Mouse (Mus musculus) heart, postnatal 4 days (tissue): ENCODE measurements around the gene Apom. TPM values are rescaled to one million over a fixed set of nuclear protein-coding genes. Genes with fewer than 3 reads are reported as not detected.

Experiments used
- DNase-seq: peaks from one replicate; pipeline ENCODE4 v3.0.0; 2021
- total RNA-seq, 2 experiments: library from RNA; stranded (reverse); gene quantifications; 2 replicates each; pipeline ENCODE4 v1.2.3; 2021

The Apom gene
- total RNA-seq, 2 experiments from 2014 or later, result not detected

GRCm38 (mm10) chr17:35158850-35159593, 27.2 kb upstream of the Apom start:
- DNase-seq, result no peak

DNA sequence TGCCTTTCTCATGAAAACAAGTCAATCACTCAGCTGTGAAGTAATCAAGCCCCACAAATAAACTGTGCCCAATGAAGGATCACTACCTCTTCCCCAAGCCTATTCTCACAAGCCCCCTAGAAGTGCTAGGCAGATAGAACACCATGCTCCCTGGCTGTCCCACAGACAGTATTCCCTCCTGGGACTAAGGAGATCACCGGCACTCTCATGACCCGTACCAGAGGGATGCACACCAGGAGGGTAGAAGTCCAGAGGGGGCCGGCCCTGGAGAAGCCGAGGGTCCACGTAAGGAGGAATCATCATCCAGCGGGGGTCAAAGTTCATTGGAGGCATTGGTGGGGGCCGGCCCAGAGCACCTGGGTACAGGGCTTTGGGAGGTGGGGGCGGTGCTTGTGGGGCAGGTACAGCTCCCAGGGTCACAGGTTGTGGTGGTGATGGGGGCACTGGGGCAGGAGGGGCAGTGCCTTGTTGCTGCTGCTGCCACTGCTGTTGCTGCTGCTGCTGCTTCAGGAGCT, 25.9 kb upstream of the Apom start:
- no peak for DNase-seq

GRCm38 (mm10) chr17:35157254-35157653, 25.4 kb upstream of the Apom start:
- no peak for DNase-seq

DNA sequence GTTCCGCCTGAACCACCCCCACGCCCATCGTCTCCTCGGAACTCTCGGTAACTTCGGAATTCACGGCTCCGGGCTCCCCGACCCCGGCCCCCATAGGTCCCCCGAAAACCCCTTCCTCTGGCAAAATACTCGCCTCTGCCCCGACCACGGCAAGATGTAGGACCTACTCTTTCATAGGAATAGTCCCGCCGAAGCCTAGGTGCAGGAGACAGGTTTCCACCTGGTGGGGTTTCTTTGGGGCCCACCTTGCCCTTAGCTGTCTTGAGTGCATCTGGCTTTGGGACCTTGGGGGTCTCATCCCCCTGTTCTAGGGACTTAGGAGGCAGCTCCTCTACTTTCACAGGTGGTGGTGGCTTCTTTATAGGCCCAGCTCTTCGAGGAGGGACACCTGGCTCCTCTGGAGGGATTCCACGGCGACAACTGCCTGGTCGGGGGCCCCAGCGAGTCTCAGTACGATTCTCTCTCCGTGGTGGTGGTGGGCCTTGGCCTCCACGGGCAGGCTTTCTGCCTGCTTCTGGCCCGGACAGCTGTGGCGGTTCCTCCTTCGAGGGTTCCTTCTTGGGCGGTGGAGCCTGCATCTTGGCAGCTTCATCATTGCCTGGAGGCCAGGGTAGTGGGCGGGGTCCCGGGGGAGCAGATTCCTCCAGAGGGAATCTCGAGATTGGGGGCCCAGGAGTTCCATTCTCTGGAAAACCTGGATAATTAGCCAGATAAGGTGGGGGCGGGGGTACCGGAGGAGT, 24.8 kb upstream of the Apom start:
- no peak for DNase-seq

DNA sequence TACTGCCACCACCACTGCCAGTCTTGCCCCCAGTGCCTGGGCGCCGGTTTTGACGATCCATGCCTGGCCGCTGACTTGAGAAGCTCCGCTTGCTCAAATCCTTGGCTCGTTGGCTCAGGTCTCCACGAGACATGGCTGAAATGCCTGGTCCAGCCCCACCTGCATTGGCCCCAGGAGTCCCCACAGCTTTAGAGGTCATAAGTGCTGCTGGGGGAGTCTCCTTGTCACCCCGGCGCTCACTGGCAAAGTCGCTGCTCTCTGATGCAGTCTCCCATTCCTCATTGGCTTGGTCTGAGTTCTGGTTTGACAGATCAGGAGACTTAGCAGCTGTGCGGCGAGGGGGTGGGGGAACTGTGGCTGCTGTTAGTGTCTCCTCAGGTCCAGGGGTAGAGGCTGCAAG, 23.6 kb upstream of the Apom start:
- DNase-seq, result no peak

GRCm38 (mm10) chr17:35154616-35155015, 22.8 kb upstream of the Apom start:
- no peak for DNase-seq

DNA sequence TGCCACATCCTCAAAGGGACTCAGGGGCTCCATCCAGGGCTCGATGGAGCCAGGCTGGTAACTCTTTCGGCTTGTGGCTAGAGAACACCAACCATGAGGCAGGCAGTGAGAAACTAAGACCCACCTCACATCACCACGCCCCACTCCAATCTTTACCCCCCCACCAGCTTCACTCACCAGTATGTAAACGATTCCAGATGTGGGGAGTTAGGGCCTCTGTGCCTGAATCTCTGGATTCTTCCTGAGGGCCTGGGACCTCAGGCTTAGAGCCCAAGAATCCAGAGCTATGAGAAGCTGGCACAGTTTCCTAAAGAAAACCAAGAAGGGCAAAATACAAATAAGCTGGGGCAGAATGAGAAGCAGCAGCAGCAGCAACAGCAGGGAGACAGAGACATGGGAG, 22.1 kb upstream of the Apom start:
- DNase-seq, result no peak

DNA sequence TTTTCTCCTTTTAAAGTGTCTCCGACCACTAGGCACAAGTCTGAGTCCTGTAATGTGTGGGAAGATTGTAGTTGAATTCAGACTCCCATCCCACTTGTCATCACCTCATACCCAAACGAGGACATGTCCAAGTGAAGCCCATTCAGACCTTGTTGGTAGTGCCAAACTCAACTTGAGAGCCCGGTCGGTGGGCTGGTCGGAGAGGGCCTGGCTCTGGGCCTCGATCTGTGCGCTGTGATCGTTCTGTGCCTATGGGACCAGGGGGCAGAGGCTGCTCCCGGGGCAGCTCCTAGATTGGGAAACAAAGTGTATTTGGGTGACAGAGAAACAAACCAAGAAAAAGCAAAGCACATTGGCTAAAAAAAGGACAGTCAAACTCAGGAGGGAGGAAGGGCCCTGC, 21.2 kb upstream of the Apom start:
- DNase-seq, result no peak

DNA sequence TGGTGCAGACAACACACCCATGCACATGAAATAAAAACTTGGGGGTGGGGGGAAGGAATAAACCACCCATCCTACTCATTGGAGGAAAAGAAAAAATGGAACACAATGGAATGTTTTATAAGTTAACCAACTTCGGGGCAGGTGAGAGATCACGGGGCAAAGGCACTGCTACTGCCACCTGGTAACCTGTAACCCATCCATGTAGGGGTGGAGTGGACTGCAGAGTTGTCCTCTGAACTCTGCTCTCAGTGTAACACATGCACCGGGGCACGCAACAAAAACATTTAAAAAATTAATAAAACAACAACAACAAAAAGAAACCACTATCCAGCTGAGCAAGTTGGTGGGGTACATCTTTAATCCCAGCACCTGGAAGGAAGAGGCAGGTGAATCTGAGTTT, 20.3 kb upstream of the Apom start:
- no peak for DNase-seq

DNA sequence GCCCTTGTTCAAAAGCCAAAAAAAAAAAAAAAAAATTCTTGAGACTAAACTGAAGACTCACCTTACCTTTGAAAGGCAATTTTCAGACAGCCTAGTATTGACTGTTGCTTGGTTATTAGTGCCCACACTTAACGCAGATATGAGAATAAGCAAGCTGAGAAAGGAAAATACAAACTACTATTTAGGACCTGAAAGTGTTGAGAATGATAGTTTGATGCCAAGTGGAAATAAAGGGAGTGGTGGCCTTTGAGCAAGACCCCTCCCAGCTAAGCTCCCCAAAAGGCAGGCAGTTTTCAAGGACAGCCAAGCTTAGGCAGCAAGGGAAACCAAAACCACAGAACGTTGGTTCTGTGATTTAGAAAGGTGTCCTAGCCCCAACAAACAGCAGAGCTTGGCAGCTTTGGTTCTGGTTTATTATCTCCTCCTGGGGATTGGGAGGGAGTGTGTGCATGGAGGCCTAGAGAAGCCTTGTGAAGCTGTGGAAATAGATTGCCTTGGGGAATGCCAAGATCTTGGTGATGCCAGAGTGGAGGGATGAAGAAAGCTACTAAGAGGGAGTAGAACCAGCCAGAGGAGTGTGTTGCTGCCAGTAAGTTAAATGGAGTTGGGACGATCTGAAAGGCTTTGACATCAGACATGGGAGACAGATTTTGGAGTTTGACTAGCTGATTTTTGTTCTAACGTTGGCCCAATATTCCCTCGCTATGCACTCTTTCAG, 16.2 kb upstream of the Apom start:
- DNase-seq, result no peak

DNA sequence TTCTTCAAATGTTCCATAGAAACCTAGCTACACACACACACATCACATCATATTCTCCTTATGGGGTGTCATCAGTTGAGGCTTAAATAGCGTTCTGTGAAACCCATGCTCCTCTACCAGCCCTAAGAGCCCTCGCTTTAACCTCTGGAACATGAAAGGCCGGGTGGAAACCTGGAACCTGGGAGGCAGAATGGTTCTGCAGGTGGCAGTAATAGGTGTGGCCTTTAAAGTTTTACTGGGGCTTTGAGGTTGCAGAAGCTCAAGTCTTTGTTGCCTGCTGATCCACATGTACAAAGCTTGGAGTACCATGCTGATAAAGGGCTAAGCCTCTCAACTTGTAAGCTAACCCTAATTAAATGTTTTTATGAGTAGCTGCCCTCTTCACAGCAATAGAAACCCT, 15.5 kb upstream of the Apom start:
- DNase-seq, result no peak

- DNase-seq, result no peak
Measured at GRCm38 (mm10) chr17:35146139-35146538, 14.3 kb upstream of the Apom start.

- no peak for DNase-seq
Measured at GRCm38 (mm10) chr17:35141971-35142370, 10.1 kb upstream of the Apom start.

- no peak for DNase-seq
Measured at GRCm38 (mm10) chr17:35140490-35140996, 8.7 kb upstream of the Apom start.

DNA sequence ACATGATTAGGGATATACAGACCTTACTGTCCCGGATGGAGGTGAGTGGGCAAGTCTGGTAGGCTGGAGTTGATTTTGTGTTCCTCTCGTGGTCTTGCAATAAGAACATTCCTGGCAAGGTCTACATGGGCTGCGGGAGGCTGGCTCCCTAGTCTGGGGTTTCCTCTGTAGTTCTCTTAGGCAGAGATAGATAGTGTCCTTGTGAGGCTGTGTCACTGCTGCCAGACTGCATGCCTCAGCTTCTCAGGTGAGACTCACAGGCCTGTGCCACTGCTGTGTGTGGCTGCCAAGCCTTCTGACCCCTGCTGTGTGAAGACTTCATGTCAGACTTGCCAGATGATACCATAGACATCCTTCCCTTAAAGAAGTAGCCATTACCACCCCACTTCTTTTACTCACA, 7.4 kb upstream of the Apom start:
- DNase-seq, result no peak

DNA sequence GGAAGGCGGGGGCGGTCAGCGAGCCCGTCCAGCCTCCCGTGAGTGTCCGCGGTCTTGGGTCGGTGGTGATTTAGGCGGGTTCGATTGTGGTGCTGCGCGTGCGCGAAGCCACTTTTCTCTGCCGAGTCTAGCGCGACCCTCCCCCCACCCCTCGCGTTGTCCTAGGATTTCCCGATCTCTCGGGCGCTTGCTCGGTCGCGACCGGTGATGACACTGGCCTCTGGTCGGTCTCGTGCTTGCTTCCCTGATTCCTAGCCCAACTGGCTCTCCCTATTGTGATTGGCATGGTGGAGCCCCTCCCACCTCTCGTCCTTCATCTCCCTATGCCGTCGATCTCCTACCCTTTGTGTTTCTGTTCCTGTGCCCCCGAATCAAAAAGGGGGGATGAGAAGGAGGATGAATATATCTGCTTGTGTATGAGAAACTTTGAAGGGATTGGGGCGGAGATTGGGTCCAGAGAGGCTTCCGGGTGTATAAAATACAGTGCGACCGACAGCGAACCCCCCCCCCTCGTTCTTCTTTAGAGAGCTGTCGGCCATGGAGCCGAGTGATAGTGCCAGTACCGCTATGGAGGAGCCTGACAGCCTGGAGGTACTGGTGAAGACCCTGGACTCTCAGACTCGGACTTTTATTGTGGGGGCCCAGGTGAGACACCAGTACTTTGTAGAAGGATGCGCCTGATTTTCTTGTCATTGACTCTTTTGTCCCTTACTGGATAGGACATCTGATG, 3.9 kb upstream of the Apom start:
- DNase-seq, result no peak

GRCm38 (mm10) chr17:35134801-35135590, 3.1 kb upstream of the Apom start, which contains the start of gene Bag6:
Bag6 (plus strand) TSS chr17:35135178.
- peak; percentile 95 for DNase-seq

GRCm38 (mm10) chr17:35133517-35133916, 1.7 kb upstream of the Apom start:
- DNase-seq, result no peak

- DNase-seq, result no peak
Measured at GRCm38 (mm10) chr17:35132174-35132560, 317 bp upstream of the Apom start.

- no peak for DNase-seq
Measured at GRCm38 (mm10) chr17:35131038-35131437, 812 bp downstream of the Apom start.

GRCm38 (mm10) chr17:35128996-35129395, 2.9 kb downstream of the Apom start:
- DNase-seq, result no peak
